Mouse (Mus musculus) lung, adult 2 months (tissue): ENCODE measurements at regions not wholly inside any gene's neighbourhood (a gene's known extent, or its start where the extent isn't known, plus 50 kb on each side); places are given as distances from the start of the nearest gene placed in this dataset.
"Not testable (repeated sequence)": the region's sequence is repeated elsewhere in the genome, so short reads cannot be mapped to it uniquely, and the experiment has no call there.

Source experiments
- DNase-seq: peaks from one replicate; pipeline ENCODE4 v3.0.0; 2022
- H3K4me1 ChIP-seq: fragments of 200-500 bp; 2 replicates; pipeline ENCODE4 v1.6.1; 2011; ENCODE audit warnings: low read length; ENCODE audit not compliant: control insufficient read depth, insufficient read depth
- H3K4me3 ChIP-seq: fragments of 200-500 bp; replicated peaks from 2 replicates; pipeline ENCODE3; 2011; ENCODE audit warnings: low read depth, mild to moderate bottlenecking, control low read depth, low read length; ENCODE audit errors: extremely low read depth
- CTCF ChIP-seq: fragments of 200-500 bp; IDR thresholded peaks from 2 replicates; pipeline ENCODE4 v1.5.1; 2011; ENCODE audit warnings: mild to moderate bottlenecking, low read length, control low read depth; ENCODE audit not compliant: insufficient read depth
- POLR2A ChIP-seq: fragments of 200-500 bp; IDR thresholded peaks from 2 replicates; pipeline ENCODE4 v1.6.1; 2011; ENCODE audit warnings: low read depth, mild to moderate bottlenecking, control low read depth, low read length, borderline replicate concordance; ENCODE audit errors: extremely low read depth
- WGBS: fragments of 180-500 bp; shearing (Covaris S2); methylation state at CpG from one replicate; pipeline ENCODE4 v1.1.7; 2018; 5-methylcytosine and 5-hydroxymethylcytosine counted together

DNA sequence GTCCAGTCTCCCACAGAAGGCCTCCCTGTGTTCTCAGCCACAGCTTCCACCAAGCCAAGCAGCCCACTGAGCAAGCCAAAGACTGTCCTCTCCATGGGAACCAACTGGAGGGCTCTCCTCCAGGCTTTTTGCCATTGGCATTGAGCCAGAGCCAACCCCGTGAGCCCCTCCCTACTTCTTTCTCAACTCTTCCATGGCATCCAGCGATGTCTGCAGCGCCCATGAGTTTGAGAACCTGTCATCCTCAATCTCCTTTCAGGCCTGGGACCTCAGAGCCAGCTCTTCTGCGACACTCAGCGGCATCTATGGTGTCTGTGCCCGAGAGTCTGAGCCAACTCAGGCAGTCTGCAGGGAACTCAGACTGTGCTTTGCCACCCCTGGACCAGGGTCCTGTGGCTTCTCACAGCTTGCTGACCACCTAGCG is 439.7 kb downstream of the Rfpl4b start:
- Histone ChIP-seq H3K4me3 (no peak overlapping the region), H3K4me1 (no peaks in the 10 kb centered on the region)
- DNase-seq, result no peak
- TF ChIP-seq CTCF (no peak), POLR2A (no peak)
- 80% methylated on average over 7 of the region's 7 CpGs for WGBS

DNA sequence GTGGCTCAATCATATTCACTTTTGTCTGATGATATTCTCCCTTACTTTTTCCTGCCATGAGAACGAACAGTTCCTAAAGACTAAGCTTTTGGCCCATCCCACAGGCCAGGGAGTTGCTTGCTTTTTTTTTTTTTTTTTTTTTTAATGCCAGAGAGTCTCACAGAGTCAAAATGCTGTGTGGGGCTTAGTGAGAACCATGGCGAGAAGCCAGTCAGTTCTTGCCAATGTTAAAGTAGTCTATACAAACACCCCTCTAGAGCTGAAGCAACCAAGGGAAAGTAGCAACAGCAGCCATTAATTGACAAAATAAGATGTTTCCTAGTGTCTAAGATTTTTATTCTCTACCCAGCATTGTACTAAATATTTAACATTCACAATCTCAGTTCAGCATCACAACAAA is 441.2 kb downstream of the Rfpl4b start:
- TF ChIP-seq CTCF, result no peak
- no peak for TF ChIP-seq POLR2A
- 59% methylated on average over 2 of the region's 2 CpGs for WGBS

GRCm38 (mm10) chr10:38366776-38367175 is 454.8 kb downstream of the Rfpl4b start:
- H3K4me3 ChIP-seq, result no peak overlapping the region
- whole genome bisulfite sequencing, result 82% methylated on average over 2 of the region's 2 CpGs
- DNase-seq, result no peak
- no peak for TF ChIP-seq CTCF
- TF ChIP-seq POLR2A, result no peak
- no peaks in the 10 kb centered on the region for H3K4me1 ChIP-seq

More for the DNA sequence above, 441.2 kb downstream of the Rfpl4b start:
- DNase-seq, result no peak
- Histone ChIP-seq H3K4me3 (no peak overlapping the region), H3K4me1 (no peaks in the 10 kb centered on the region)

GRCm38 (mm10) chr10:38364876-38365275 is 456.7 kb downstream of the Rfpl4b start:
- no peak for DNase-seq
- Histone ChIP-seq H3K4me3 (no peak overlapping the region), H3K4me1 (no peaks in the 10 kb centered on the region)
- 83% methylated on average over 4 of the region's 4 CpGs for WGBS
- TF ChIP-seq CTCF, result no peak
- no peak for TF ChIP-seq POLR2A

- Histone ChIP-seq H3K4me3 (no peak overlapping the region), H3K4me1 (no peaks in the 10 kb centered on the region)
- DNase-seq, result no peak
- WGBS, result 53% methylated on average over 1 of the region's 1 CpGs
- TF ChIP-seq POLR2A (no peak), CTCF (no peak)
Observed at GRCm38 (mm10) chr10:38357539-38358232, 463.9 kb downstream of the Rfpl4b start.

GRCm38 (mm10) chr10:38353973-38354372 is 467.6 kb downstream of the Rfpl4b start:
- no peak for DNase-seq
- Histone ChIP-seq H3K4me3 (no peak overlapping the region), H3K4me1 (no peaks in the 10 kb centered on the region)
- WGBS, result 39% methylated on average over 2 of the region's 2 CpGs
- no peak for TF ChIP-seq POLR2A
- TF ChIP-seq CTCF, result no peak

DNA sequence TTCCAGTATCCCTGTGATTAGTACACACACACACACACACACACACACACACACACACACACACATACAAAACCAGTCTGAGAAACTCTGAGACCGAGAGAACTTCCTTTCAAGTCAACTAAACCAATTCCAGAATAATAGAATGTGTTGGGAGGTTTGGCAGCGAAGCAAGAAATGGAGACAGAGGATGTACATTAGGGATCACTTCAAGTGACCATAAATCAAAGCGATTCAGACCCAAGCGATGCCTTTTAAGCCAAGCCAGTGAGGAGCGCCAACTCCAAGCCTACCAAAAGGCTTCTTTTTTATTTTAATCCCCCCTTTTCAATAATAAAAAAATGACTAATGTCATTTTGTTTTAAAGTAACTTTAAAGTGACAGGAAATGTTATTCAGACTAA is 468.1 kb downstream of the Rfpl4b start:
- no peak for DNase-seq
- Histone ChIP-seq H3K4me3 (no peak overlapping the region), H3K4me1 (no peaks in the 10 kb centered on the region)
- TF ChIP-seq CTCF (no peak), POLR2A (no peak)
- WGBS, result 63% methylated on average over 5 of the region's 5 CpGs

GRCm38 (mm10) chr10:38347029-38347428 is 474.6 kb downstream of the Rfpl4b start:
- DNase-seq, H3K4me1 ChIP-seq, H3K4me3 ChIP-seq: not testable (repeated sequence)
- 38% methylated on average over 8 of the region's 8 CpGs for WGBS

DNA sequence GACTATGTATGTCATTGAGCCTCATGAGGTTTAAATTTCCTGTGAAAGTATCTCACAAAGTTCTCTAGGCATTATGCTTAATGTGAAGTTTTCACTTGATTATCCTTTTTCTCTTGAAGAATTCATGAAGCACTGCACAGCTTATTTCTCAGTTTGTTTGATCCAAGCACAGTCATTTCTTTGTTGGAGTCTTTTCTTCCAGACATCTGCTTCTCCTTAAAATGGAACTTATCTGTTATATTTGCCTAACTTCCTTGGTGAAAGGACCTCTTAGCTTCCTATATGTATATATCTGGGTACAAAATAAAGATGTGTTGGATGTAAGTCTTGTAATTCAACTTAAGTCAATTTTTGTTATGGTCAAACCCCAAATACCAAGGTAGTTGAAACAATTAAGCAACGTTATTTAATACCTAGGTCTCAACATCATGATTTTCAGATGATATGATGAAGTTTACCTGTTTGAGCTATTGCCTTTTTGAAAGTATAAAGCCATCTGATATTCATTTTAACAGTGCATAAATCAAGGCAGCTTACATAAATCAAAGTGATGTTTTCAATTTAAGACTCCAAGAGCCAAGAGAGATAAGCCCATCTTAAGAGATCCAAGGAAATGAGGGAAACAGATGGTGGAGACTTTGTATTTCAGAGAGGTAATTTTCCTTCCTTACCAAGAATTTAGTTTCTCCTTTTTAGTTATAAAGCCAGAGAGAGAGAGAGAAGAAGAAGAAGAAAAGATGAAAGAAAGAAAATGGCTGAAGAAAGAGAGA is 481.0 kb downstream of the Rfpl4b start:
- H3K4me1 ChIP-seq, result no peaks in the 10 kb centered on the region
- no peak for DNase-seq
- H3K4me3 ChIP-seq, result no peak overlapping the region
- TF ChIP-seq POLR2A (no peak), CTCF (no peak)
- 57% methylated on average over 1 of the region's 1 CpGs for WGBS
